Mouse (Mus musculus) kidney, adult 11 months (tissue): ENCODE measurements around the gene Cdyl2.
A peak's percentile ranks its signal among the peaks of the same experiment; 100 is the strongest.

Experiments
- DNase-seq: peaks from one replicate; pipeline ENCODE4 v3.0.0; 2022

The Cdyl2 gene

DNA sequence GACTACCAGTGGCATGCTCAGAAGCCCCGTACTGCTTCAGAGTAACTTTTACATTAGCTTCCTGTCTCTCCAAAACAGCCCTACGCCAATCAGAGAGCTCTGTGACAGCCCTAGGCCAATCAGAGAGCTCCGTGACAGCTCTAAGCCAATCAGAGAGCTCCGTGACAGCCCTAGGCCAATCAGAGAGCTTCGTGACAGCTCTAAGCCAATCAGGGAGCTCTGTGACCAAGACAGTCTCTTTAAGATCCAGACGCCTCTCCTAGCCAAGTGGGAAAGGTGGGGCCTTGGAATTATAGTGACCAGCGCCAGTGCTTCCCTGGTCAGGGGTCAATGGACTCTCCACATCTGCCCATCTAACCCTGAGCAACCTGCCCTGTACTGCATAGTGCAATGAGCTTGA lies 62.2 kb downstream of the Cdyl2 start:
- no peak for DNase-seq

DNA sequence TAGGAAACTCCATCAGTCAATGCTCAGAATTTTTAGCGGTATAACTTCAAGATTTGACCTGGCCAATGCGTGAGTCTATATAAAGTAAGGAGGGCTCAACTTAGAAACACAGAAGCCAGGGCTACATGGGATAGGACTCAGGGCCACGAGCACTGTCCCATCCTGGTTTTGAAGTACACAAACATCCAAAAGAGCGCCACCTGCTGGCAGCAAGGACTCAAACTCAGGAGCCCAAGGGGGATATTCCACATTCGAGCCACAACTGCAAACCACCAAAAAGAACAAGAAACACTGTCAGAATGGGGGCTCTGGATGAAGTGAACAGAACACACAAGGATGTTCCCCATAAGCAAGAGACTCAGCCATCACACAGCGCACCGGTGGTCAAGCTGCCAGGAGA lies 63.8 kb downstream of the Cdyl2 start:
- DNase-seq: no peak

DNA sequence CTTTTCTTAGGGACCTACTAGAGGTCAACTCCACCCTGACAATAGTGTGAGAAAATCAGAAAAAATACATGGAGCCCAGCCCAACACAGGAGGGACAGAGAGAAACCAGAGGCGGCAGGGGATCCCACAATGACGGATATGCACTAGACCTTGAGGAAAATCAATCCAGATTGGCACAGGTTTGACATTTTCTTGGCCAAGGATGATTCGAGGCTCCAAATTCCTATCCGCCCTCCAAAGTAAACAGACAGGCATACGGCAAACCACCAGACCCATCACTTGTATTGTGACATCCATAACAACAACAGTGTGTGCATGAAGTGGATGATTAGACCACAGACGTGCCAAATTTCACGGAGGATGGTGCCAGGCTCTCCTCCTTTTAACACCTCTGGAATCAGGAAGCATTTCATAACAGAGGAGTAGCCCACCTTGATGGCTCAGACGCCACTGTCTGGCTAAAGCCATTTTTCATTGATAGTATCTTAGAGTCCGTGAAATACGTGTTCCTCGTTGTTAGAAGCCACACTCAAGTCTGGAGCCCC lies 65.9 kb downstream of the Cdyl2 start:
- DNase-seq: no peak

DNA sequence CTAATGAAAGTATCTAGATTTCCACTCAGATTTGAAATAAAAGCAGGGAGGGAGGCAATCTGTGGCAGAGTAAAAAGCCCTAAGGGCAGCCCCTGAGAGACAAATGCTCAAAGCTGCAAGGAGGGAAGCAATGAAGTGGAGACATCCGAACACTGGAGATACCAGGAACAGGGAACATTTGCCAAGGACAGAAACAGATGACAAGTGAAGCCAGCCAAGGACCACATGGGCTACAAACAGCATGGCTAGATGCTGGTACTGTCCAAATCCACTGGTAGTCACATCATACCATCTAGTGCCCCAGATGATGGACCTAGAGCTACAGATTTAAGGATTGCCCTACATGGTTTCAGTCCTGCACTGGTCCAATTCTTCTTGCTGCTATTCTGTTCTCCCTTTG lies 71.3 kb downstream of the Cdyl2 start:
- no peak for DNase-seq

DNA sequence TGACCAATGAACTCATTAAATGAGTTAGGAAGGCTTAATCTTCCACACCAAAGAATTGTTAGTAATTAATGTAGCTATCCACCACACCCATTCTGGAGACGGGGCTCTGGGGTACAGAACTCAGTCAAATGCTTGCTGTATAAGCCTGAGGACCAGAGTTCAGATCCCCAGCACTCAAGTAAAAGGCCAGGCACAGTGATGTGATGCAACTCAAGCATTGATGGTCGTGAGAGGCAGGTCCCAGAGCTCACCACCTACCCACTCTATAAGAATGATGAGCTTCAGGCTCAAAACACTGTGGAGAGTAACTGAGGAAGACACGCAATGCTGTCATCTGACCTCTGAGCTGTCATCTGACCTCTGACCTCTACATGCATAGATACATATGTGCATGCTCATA lies 76.0 kb downstream of the Cdyl2 start:
- DNase-seq: no peak

DNA sequence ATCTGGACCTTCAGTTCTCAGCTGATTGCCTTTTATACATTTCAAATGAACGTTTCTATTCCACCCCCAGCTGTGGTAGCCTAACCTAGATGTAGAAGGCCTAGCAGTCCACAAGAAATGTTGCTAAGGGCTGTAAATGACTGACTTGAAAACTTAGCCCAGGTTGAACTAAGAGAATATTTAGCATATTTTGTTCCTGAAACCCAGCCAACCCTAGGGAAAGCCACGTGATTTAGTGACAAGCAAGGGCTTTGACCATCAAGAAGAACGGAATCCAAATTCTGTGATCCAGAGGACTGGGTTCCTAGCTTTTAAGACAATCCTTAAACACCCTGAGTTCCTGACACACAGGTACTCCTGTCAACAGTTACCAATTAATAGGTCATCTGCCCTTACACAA lies 77.9 kb downstream of the Cdyl2 start:
- DNase-seq: peak; percentile 59

DNA sequence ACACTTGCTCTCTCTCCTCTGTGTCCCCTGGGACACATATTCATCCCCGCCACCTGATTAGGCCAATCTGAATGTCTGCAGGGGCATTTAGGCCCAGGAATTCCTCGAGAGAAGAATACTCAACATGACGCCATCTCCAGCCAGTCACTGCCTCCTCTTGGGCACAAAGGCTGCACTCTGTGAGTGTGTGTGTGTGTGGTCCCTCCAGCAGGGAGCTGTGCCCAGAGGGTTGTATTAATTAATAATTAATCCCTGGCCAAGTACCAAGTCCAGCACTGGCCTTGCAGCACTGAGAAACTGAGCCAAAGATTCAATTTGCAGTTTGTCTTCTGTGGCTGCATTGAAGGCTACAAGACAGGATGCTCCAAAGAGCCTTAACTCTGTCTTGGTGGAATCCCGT lies 79.8 kb downstream of the Cdyl2 start:
- DNase-seq: peak; percentile 83

DNA sequence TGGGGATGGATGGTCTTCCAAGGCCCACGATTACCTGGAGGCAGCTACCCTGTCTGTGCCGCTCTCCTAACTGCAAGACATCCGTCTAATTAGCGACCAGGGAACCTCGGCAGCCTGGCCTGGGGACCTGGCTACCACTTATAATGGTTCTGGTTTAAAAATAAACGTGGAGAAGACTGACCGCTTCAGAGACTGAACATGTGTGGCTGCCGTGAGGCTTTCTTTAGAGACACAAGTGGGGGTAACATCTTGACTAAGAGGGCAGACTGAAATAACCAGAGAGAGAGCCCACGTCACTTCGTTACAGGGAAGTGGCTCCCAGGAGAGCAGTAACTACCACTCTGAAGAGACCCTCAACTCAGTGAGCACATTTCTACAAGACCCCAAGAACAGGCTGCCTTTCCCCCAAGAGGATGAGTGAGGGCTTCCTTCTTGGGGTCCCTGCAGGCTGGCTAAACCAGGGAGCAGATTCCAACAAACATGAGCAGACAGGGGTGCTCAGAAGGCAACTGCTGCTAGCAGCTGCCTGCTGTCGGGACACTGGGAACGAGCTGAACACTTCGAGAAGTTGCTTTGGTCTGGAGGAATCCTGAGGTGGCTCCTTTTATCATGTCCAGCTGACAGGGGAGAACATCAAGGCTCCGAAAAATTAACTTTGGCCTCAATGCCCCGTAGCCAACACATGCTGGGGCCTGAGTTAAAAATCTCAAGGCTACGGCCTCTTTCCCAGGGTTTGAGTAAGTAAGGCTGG lies 82.6 kb downstream of the Cdyl2 start:
- DNase-seq: no peak

DNA sequence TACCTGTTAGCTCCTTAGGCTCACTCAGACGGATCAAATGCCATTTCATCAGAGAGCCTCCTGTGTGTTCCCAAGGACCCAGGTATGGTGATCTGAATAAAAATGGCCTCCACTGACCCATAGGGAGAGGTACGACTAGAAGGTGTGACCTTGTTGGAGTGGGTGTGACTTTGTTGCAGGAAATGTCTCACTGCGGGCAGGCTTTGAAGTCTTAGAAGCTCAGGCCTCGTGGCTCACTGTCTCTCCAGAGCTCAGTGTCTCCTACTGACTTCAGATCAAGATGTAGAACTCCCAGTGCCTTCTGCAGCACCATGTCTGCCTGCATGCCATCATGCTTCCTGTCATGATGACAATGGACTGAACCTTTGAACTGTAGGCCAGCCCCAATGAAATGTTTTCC lies 87.4 kb downstream of the Cdyl2 start:
- no peak for DNase-seq

DNA sequence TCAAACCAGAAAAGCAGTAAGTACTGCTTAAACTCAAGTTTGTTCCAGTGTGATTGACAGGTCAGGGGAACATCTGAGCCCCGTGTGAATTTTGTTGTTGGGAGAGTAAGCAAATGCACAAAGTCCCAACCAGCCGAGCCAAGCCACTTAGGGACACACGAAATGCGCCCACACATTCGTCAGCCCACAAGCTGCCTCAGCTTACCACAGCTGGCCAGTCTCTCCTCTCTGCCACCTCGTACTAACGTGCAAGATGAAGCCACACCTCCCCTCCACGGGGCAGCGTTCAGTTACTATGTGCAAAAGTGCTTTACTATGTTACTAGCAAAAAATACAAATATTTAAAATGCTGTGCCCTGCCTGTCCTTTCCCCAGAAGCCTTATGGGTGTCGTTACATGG lies 91.9 kb downstream of the Cdyl2 start:
- DNase-seq: no peak

DNA sequence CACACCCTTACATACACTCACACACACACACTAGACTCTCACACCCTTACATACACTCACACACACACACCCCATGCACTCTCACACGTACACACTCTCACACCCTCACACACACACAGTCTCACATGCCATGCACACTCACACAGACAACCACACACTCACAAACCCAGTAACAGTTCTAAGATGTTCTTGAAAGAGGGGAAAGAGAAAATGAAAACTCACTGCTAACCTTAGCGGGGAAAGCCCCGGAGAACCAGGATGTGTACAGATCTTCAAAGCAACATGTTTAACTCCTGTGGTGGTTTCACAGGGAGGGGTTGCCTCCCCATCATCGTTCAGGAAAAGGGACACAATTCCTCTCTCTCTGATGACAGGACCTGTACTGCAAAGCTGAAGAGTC lies 94.8 kb downstream of the Cdyl2 start:
- DNase-seq: no peak

DNA sequence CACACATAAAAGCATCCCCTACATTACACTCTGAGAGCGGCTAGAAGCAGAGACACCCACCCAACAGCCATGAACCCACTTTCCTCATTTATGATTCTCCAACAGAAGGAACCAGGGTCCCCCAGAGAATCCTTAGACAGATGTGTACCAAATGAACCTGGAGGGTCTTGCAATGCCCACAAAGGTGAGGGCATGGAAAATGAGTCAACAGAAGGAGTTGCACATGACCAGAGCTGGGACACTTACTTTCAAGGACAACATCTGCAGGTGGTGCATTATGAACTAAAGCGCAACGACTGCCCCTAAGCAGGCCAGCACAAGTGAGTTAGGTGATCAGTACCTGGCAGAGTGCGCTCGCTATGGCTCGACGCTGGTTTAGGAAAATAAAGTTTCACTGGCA lies 95.6 kb downstream of the Cdyl2 start:
- no peak for DNase-seq

DNA sequence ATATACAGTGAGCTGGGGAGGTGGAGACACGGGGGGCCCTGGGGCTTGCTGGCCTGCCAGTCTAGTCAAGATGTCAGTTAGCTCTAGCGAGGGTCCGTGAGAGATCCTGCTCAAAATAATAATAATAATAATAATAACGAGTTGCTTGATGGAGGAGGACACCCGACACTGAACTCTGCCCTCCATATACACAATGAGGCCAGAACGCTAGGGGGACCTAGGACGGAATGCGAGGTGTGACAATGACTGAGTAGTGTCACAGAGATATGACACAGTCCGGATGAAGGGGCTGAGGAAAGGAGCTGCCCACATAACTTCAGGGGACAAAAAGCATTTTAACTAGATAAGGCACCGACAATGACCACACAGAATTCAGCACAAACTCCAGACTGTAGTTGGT lies 96.4 kb downstream of the Cdyl2 start:
- DNase-seq: no peak

DNA sequence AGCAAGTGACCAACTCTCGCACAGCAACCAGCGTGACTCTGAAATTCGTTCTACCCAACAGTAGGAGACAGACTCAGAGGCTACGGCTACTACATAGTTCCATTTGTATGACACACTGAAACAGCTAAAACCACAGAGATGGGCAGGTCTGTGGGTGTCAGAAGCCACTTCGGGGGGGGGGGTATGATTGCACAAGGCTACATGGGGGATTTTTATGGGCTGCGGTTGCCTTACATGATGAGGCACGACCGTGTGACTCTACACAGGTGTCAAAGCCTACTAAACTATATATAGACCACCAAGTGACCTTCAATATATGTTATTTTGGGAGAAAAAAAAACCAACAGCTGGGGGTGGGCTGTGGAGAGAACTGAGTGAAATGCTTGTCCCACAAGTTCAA lies 96.8 kb downstream of the Cdyl2 start:
- no peak for DNase-seq

DNA sequence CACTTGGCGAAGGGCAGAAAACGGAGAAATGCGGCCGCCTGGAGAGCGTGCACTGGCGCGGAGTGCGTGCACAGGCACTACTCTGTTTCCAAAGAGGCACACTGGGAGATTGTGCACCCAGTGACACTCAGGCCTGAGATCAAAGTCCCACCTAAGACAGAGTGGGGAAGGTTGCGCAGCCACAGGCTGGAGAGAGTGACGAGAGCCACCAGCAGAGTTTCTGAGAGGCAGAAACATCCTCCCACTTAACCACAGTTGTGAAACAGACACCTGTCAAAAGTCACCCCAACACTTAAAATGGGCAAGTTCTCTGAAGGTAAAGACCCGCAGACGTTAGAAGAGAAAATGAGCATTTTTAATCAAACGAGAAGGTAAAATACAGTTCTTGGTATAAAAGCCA lies 97.5 kb downstream of the Cdyl2 start:
- DNase-seq: no peak

DNA sequence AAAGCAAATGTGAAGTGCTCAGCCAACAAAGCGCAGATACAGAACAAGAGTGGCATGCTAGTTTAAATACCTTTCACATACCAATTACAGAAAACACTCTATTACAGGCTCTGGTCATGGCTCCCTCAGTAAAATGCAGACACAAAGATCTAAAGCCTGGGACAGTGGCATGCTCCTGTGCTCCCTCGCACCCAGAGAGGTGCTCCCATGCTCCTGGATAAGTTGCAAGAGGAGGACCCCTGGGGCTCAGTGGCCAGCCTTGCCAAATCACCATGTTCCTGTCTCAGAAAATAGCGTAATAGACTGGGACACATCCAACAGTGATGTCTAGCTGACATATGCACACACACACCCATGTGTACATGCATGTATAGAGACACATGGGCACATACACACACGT lies 98.4 kb downstream of the Cdyl2 start:
- DNase-seq: no peak

DNA sequence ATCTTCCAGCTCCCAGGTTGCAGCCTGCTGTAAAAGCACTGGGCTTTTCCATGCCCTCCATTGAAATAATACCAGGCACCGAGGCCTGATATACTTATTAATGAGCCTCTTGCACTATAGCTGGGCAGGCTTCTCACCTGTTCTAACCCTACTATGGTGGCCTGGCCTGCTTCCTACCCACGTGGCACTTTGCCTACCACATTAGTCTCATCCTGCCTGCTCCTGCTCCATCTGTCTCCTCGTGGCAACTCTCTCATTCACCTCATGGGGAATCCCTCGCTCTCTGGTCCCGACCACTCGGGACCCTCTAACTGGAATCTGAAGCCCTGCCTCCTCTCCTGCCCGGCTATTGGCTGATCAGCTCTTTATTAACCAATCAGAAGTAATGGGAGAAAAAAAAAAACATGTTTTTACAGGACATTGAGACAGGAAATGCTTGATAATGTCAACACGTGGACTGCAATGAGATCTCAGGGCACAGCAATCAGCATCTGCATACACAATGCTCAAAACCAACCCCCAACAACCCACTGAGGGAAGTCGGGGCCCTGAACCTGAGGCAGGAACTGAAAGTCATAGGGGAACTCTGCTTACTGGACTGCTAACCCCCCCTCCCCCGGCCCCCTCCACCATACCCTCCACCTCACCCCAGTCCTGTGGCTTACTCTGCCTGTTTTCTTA lies 99.2 kb downstream of the Cdyl2 start:
- no peak for DNase-seq

DNA sequence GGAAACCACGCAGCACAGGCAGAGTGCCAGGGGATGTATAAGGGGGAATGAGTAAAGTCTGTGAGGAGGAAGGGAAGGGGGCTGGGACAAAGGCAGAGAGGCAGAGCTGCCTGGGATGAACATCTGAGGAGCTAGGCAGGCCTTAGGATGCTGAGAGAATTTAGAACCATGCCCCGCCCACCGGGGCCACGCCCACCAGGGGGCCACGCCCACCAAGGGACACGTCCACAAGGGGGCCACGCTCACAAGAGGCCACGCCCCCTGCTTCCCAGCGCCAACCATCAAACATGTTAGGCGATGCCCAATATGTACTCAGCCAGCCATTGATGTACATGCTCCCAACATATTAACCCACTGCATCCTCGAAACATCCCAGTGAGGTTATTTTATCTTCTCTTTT lies 102.7 kb downstream of the Cdyl2 start:
- DNase-seq: no peak

DNA sequence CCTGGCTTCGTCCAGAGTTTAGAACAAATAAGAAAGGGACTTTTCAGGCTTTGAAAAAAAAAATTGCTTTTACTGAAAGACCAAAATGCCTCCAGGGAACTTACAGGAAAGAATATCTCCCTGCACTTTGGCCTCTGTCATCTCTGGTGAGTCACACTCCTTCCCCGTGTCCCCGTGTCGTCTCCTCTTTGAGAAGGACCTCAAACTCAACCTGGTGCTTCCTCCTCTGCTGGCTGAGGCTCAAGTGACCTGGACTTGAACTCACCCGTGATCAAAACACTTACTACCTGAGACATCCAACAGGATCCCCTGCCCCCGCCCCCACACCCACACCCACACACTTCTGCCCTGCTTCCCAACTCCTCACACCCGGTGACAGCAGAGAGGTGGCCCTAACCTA lies 103.8 kb downstream of the Cdyl2 start:
- no peak for DNase-seq

DNA sequence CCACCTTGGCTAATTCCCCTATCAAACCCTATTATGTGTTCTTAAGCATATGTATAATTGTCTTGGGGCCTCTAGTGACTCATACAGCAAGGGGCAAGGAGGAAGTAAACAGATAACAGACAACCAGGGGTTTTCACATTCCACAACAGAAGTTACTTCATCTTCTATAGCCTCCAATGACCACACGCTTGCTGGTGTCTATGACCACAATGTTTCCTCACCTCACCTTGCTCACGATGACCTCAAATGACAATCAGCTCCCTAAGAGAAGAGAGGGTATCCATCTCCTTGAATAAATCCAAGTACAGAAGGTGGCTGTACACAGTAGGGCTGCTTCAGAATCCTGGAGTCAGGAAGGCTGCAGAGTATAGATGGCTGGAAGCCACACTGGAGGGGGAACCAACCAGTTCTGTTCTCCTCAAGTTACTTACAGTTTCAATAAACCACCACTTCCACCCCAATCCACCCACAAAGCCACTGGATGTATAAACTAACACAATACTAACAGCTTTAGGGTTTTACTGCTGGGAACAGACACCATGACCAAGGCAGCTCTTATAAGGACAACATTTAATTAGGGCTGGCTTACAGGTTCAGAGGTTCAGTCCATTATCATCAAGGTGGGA lies 104.8 kb downstream of the Cdyl2 start:
- DNase-seq: no peak

DNA sequence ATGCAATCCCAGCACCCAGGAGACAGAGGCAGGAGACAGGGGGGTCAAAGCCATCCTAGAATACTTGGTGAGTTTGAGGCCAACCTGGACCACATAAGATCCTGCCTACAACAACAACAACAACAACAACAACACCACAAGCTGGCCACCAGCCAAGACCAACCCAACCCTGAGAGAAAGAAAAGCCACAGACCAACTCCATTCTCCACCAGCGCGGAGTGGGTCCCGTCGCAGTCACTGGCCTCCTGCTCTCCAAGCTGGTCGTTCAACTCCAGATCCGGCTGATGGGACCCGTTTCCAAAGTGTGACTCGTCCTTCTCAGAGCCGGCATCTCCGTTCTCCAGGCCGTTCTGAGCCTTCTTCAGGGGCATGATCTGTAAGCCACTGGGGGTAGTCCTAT lies 109.2 kb downstream of the Cdyl2 start:
- DNase-seq: no peak

DNA sequence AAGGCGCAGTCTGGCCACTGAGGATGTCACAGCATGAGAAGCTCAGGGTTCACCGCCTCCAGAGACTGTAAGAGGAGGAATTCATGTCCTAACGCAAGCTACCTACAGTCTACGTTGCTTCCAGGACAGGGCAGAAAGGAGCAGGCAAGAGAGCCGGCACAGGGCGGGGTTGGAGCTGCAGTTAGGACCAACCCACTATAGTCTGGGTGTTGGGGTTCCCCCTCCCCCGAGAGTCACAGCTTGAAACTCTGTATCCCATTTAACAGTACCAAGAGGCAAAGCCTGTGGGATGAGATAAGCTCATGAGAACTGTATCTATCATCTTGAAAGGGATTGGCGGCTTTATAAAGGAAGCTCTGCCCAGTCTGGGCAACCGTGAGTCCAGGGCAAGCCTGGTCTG lies 110.5 kb downstream of the Cdyl2 start:
- DNase-seq: no peak

DNA sequence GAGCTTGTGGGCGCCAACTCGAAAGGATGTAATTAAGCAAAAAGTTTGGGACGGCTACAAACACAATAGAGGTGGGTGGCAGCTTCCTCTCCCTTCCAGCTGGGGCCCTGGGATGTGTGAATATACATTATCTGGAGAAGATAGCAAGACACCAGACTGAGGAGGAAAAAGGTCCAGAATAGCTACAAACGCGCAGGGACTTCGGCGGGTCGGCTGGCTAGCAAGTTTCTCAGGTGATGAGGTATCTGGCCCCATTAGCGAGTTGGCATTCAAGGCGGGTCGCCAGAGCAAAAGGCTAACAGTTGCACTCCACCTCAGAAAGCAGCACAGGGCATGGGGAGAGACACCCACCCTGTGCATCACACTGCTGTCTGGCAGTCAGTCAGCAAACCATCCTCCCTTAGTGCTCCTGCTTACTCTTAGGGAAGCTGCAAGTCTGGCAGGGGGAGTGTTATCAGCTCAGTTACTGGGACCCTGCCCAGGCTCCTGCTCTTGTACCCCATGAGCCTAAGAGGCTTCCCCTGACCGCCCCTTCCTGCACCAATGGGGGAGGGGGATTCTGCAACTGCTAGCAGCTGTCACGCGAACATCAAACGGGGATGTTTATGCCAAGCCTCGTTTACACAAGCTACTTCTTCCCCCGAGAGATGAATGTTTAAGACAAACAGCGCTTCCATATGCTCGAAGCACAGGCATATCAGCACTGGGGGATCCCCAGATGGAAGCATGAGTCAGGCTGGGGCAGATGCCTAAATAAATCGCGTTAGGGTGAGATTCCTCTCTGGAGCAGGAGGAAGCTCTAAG lies 111.4 kb downstream of the Cdyl2 start:
- DNase-seq: no peak
